Mouse (Mus musculus) lung, adult 10 weeks (tissue): Measurements from ENCODE around the gene Psmc5. TPM values are rescaled to one million over a fixed set of nuclear protein-coding genes. Genes with fewer than 3 reads are reported as not detected.

Source experiments
- polyA plus RNA-seq: library from polyadenylated mRNA; stranded (reverse); fragments of 350-450 nt; fragmentation: Illumina TruSeq; extraction: RNeasy Lipid Tissue Mini Kit (QIAGEN cat#74804); gene quantifications from one replicate; pipeline ENCODE4 v1.2.3, GENCODE M21; 2014; ENCODE audit warnings: low read depth, low replicate concordance; ENCODE audit not compliant: insufficient read depth

Psmc5 gene
- 111 TPM for polyA plus RNA-seq

DNA sequence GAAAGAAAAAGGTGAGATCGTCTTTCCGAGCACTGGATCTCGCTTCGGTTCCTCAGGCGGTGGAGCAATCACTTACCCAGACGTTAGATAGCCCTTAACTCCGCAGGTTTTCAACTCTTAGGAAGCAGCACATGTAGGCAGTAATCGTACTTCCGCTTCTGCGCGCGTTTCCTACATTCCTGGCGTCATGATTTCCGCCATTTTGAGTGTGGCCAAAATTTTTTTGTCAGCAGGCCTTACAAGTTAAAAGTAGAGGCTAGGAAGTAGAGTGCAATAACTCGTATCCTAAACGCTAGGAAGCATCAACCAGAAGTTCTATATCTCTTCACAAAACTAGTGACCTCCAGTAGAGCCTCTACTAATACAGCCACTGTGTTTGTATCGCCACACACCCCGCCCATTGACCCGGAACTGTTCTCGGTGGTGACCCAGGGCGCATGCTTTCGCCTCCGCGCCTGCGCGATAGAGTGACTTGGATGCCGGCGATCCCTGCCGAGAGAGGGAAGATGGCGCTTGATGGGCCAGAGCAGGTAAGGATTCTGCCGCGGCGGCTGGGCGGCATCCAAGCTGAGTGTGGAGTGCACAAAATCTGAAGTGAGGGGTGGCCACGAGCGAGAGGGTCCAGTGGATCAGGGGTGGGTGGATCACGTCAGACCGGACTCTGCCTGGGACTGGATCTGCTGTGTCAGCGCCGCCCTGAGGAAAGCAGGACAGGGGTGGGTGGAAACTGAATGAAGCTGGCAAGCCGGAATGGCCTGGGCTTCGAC, at the start of gene Psmc5, which contains the start of gene Ftsj3:
Gene Psmc5, plus strand, starts transcription at position 470 of the 767 bp plus-strand sequence.
Gene Ftsj3, minus strand, starts transcription at position 395 of the 767 bp plus-strand sequence.

GRCm38 (mm10) chr11:106215927-106216729, 39.8 kb upstream of the Psmc5 start, which contains the start of gene Ccdc47:
Gene Ccdc47, minus strand, starts transcription at chr11:106216344.

GRCm38 (mm10) chr11:106216730-106217490, 39.0 kb upstream of the Psmc5 start, which contains the start of gene Ddx42:
Gene Ddx42, plus strand, starts transcription at chr11:106216926.

DNA sequence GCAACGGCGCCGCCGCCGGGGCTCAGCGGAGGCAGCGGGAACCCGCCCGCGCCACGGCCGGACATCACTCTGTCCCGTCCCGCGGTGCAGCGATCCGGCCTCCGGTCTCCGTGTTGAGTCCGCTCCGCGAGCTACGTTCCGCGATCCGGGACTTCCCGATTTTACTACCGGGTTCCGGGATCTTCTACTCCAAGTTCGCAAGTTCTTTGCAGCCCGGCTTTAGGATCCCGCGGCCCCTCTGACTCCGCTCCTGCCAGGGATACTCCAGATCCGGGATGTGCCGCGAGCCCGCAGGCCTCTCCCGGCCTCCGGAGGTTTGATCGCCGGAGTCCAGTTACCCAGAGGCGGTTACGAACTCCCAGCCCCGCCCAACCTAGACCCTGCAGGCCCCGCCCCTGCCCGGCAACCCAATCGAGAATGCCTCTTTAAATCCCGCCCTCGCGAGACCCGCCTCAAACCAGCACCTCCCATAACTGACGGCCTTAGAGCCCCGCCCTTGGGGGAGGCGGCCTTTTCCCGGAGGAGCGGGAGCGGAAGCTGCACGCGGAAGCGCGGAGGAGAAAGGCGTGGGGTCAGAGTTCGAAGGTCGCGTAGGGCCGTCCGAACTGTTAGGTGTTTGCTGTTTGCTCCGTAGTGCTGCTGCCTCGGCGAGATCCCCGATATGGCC, 16.8 kb downstream of the Psmc5 start, which contains the start of gene Smarcd2:
Gene Smarcd2, minus strand, starts transcription at position 329 of the 667 bp plus-strand sequence.

DNA sequence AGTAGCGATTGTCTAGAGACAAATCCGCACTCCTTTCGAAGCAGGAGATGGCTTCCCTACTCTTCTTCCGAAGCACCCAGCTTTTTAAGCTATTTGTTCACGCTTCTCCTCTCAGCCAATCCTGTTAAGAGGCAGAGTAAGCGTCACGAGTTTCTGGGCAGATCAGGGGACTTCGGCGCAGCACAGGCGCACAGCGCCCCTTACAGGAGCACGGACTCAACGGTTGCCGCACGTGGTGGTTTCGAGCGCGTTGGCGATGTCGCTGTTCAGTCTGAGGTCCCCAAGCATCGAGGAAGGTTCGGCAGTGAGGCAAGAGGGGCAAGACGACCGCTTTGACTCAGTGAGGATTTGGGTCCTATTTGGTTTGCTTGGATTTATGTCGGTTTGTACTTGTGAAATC, 20.5 kb downstream of the Psmc5 start, which contains the start of gene Tcam1:
Gene Tcam1, plus strand, starts transcription at position 219 of the 400 bp plus-strand sequence.

DNA sequence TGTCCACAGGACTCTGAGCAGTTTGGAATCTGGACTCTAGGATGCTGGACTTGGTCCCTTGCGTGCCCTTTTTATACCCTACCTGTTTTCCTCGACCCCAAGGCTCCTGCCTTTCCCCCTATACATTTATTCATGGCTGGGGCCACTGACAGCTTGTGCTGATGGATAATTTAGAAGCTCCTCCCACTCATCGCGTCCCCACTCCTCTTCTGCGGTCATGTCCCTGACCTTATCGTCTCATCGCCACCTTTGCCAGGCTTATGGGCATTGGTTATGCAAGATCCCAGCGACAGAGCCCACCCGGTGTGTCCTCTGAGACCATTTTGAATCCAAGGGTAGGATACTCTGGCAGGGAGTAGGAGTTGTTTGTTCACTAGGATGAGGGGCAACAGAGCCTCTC, 45.8 kb downstream of the Psmc5 start, which contains the start of gene Gh:
Gene Gh, minus strand, starts transcription at position 101 of the 400 bp plus-strand sequence.

Other genes with a start within 250 kb of the Psmc5 start
- not detected for gene Kcnh6, start 248.0 kb upstream of the Psmc5 start, polyA plus RNA-seq
- 20.8 TPM for gene Dcaf7, start 219.3 kb upstream of the Psmc5 start, polyA plus RNA-seq
- gene Taco1, start 190.1 kb upstream of the Psmc5 start, polyA plus RNA-seq, result 8.3 TPM
- gene Map3k3, start 171.5 kb upstream of the Psmc5 start, polyA plus RNA-seq, result 22.5 TPM
- not detected for gene Gm10840, start 95.3 kb upstream of the Psmc5 start, polyA plus RNA-seq
- gene Limd2, start 95.3 kb upstream of the Psmc5 start, polyA plus RNA-seq, result 113 TPM
- 9.7 TPM for gene Strada, start 54.0 kb upstream of the Psmc5 start, polyA plus RNA-seq
- gene Ccdc47, start 39.8 kb upstream of the Psmc5 start, polyA plus RNA-seq, result 52.1 TPM
- gene Ddx42, start 39.2 kb upstream of the Psmc5 start, polyA plus RNA-seq, result 21.1 TPM
- 13.7 TPM for gene Ftsj3, start 75 bp upstream of the Psmc5 start, polyA plus RNA-seq
- gene Smarcd2, start 16.8 kb downstream of the Psmc5 start, polyA plus RNA-seq, result 48.5 TPM
- not detected for gene Tcam1, start 20.5 kb downstream of the Psmc5 start, polyA plus RNA-seq
- gene Gh, start 45.7 kb downstream of the Psmc5 start, polyA plus RNA-seq, result not detected
- gene Cd79b, start 58.6 kb downstream of the Psmc5 start, polyA plus RNA-seq, result 91.6 TPM
- gene Scn4a, start 97.1 kb downstream of the Psmc5 start, polyA plus RNA-seq, result 0.27 TPM
- gene Prr29, start 109.3 kb downstream of the Psmc5 start, polyA plus RNA-seq, result 13.2 TPM
- 223 TPM for gene Icam2, start 131.9 kb downstream of the Psmc5 start, polyA plus RNA-seq
- 6.6 TPM for gene Ern1, start 231.7 kb downstream of the Psmc5 start, polyA plus RNA-seq